Comparison of ENCODE assay signal across 8 mouse cellular contexts in the genomic region with DNA sequence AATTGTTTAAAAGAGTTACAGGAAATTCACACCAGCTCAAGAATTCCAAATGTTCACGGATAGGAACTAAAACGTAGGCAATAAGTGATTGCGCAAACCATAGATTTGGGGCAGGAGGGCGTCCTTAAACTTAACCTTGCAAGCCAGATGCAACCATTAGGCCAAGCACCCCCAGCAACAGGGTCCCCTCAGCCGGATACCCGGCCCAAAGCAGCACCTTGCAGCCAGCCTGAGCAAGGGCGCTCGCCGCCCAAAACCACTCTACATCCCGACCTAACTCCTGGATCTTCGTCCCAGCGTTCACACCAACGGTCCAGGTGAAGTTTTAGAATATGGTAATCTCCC. TPM values are rescaled to one million over a fixed set of nuclear protein-coding genes. Genes with fewer than 3 reads are reported as not detected.
DNase-seq lines count a peak whose midpoint lies in the region; ATAC-seq and TF ChIP-seq lines count a peak whose summit lies in the region.

No protein-coding gene starts in this region.

- H3K9ac ChIP-seq in ES-Bruce4 (ENCODE audit: low read depth, poor library complexity, severe bottlenecking) = peak overlapping the region; percentile 88
- H3K9ac ChIP-seq in forebrain, embryonic 15.5 days (replicated peaks) = peak overlapping the region; percentile 38
- peak overlapping the region; percentile 79 for H3K9ac ChIP-seq in liver, embryonic 14.5 days (replicated peaks)

- WGBS in forebrain, embryonic 15.5 days = 2% methylated on average over 13 of the region's 13 CpGs
- 3% methylated on average over 13 of the region's 13 CpGs for WGBS in liver, embryonic 14.5 days (ENCODE audit: insufficient replicate concordance)

- ATAC-seq in forebrain, embryonic 15.5 days (replicated peaks) = peak; percentile 32
- no peak for ATAC-seq in liver, embryonic 14.5 days (ENCODE audit: insufficient read depth)

- TF ChIP-seq EP300 in ES-Bruce4 (IDR thresholded peaks at IDR 0.05; ENCODE audit: insufficient read depth, low read depth, low read length) = no peak
- TF ChIP-seq EP300 in liver, embryonic 14.5 days (IDR thresholded peaks at IDR 0.05; ENCODE audit: low read depth) = no peak

- no peak for TF ChIP-seq POLR2A in ES-Bruce4 (IDR thresholded peaks at IDR 0.05; ENCODE audit: insufficient read depth, low read length)

- peaks cover 2% of the 10 kb centered on the region for H3K4me1 ChIP-seq in ES-Bruce4 (ENCODE audit: control insufficient read depth, insufficient read depth, low read length)
- H3K4me1 ChIP-seq in forebrain, embryonic 15.5 days = peaks cover 33% of the 10 kb centered on the region
- H3K4me1 ChIP-seq in liver, embryonic 14.5 days (replicated peaks; ENCODE audit: control insufficient read depth in 2 of 2, insufficient read depth in 2 of 2, low read length in 1 of 2) = peaks cover 12 to 20% of the 10 kb centered on the region in 2 experiments

- no peaks in the 10 kb centered on the region for H3K36me3 ChIP-seq in ES-Bruce4 (ENCODE audit: control insufficient read depth, insufficient read depth, low read length, poor library complexity, severe bottlenecking)
- no peaks in the 10 kb centered on the region for H3K36me3 ChIP-seq in forebrain, embryonic 15.5 days
- no peaks in the 10 kb centered on the region for H3K36me3 ChIP-seq in liver, embryonic 14.5 days (replicated peaks; ENCODE audit: control insufficient read depth, insufficient read depth, low read depth)

- DNase-seq in gastrocnemius, postnatal 14 days = peak; percentile 11
- DNase-seq in gastrocnemius, adult 8-10 months (ENCODE audit: low spot score in 2 of 2) = no peak
- no peak for DNase-seq in liver, embryonic 14.5 days (ENCODE audit: low read depth in 3 of 3, low spot score in 3 of 3)
- DNase-seq in ovary, postnatal 10 days (ENCODE audit: low spot score) = no peak
- DNase-seq in frontal cortex, postnatal 10 days (ENCODE audit: low spot score in 2 of 2) = no peak
- no peak for DNase-seq in urinary bladder, postnatal 25 days (ENCODE audit: low spot score)

- peak overlapping the region; percentile 98 for H3K4me2 ChIP-seq in forebrain, embryonic 15.5 days (replicated peaks)
- peak overlapping the region; percentile 83 for H3K4me2 ChIP-seq in liver, embryonic 14.5 days (ENCODE audit: low read depth)

- H3K27me3 ChIP-seq in ES-Bruce4 (ENCODE audit: control insufficient read depth, insufficient read depth, low read length, poor library complexity, severe bottlenecking) = no peaks in the 10 kb centered on the region
- H3K27me3 ChIP-seq in forebrain, embryonic 15.5 days = no peaks in the 10 kb centered on the region
- H3K27me3 ChIP-seq in liver, embryonic 14.5 days (ENCODE audit: control insufficient read depth, insufficient read depth, low read length) = no peaks in the 10 kb centered on the region

- intact Hi-C loops in gastrocnemius, postnatal 14 days (cut with DNase I; ENCODE audit: low total_unique reads) = no loop called here

- no peaks in the 10 kb centered on the region for H3K9me3 ChIP-seq in ES-Bruce4 (replicated peaks; ENCODE audit: control insufficient read depth, insufficient read depth, low read length, poor library complexity, severe bottlenecking)
- no peaks in the 10 kb centered on the region for H3K9me3 ChIP-seq in forebrain, embryonic 15.5 days
- H3K9me3 ChIP-seq in liver, embryonic 14.5 days (ENCODE audit: control insufficient read depth, low read length) = no peaks in the 10 kb centered on the region

- no peak for TF ChIP-seq CTCF in ES-Bruce4 (IDR thresholded peaks at IDR 0.05; ENCODE audit: low read depth, low read length)
- TF ChIP-seq CTCF in liver, embryonic 14.5 days (IDR thresholded peaks at IDR 0.05; ENCODE audit: low read depth) = no peak

- H3K27ac ChIP-seq in ES-Bruce4 (ENCODE audit: insufficient read depth, low read length) = no peak overlapping the region
- H3K27ac ChIP-seq in forebrain, embryonic 15.5 days (replicated peaks) = no peak overlapping the region
- H3K27ac ChIP-seq in liver, embryonic 14.5 days = peak overlapping the region; percentile 28; the same call in 1 of the 2 replicates

- H3K4me3 ChIP-seq in ES-Bruce4 (ENCODE audit: low read depth, low read length) = peak overlapping the region; percentile 92
- H3K4me3 ChIP-seq in forebrain, embryonic 15.5 days = peak overlapping the region; percentile 82
- H3K4me3 ChIP-seq in liver, embryonic 14.5 days (ENCODE audit: insufficient read depth in 1 of 2, low read depth in 2 of 2, low read length in 2 of 2) = peak overlapping the region; percentile 74 to 79

RNA-seq across cellular contexts. Expression of gene Zcchc2, which starts 0.6 kb away (rescaled TPM):
- total RNA-seq in gastrocnemius, postnatal 14 days (2021) = 1 to 10 TPM; 5.6 to 6.5 TPM
- 10 to 100 TPM in 1 of 4 experiments, 1 to 10 TPM in 3; 7.1 to 13.8 (median 8.9) TPM for total RNA-seq in gastrocnemius, adult 8-10 months (2022)
- polyA plus RNA-seq in ES-Bruce4 (2011; ENCODE audit: insufficient read depth, insufficient read length, low read depth, missing spikeins) = 21.1 and 21.8 TPM in 2 replicates
- polyA plus RNA-seq in forebrain, embryonic 15.5 days (2015; fragmentation: Nextera tagmentation; extraction: Ambion mirVana) = 1.6 and 1.8 TPM in 2 replicates
- polyA plus RNA-seq in liver, embryonic 14.5 days (2012; rRNA removed) = 4.3 and 4.9 TPM in 2 replicates
- polyA plus RNA-seq in liver, embryonic 14.5 days (2014; fragmentation: Nextera tagmentation; extraction: Ambion mirVana) = 1.0 and 1.4 TPM in 2 replicates

Comparison
In these comparisons a context has a peak if more than half of its experiments do, and no peak if none do; other contexts are left out.
1. H3K9ac ChIP-seq: peak in every context shown above with its lines; median percentile 88 in ES-Bruce4; 79 in liver, embryonic 14.5 days; 38 in forebrain, embryonic 15.5 days.